8 mouse cellular contexts compared by ENCODE assay signal in the genomic region with DNA sequence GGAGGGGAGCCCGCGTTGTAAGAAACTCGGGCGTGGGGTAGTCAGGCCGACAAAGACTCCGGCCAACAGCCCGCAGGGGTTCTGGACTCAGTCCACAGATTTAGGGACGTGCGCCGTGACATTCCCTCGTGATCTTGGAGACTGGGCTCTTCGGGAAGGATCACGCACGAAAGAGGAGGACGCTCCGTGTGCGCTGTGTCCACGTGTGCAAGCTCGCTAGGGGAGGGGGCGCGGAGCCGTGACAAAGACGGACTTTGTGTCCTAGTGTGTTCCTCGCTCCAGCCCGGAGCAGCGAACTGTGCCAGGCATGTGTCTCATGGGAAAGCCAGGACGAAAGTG. TPM values are rescaled to one million over a fixed set of nuclear protein-coding genes. Genes with fewer than 3 reads are reported as not detected.
DNase-seq lines count a peak whose midpoint lies in the region; ATAC-seq and TF ChIP-seq lines count a peak whose summit lies in the region.

No protein-coding gene starts in this region.

- peaks cover 14% of the 10 kb centered on the region for H3K27me3 ChIP-seq in heart, embryonic 13.5 days (replicated peaks)
- no peaks in the 10 kb centered on the region for H3K27me3 ChIP-seq in ES-Bruce4 (ENCODE audit: control insufficient read depth, insufficient read depth, low read length, poor library complexity, severe bottlenecking)
- peaks cover 15% of the 10 kb centered on the region for H3K27me3 ChIP-seq in hindbrain, postnatal 0 days (ENCODE audit: insufficient read depth, low read length)
- H3K27me3 ChIP-seq in midbrain, embryonic 14.5 days (ENCODE audit: control insufficient read depth, insufficient read depth, low read length): peaks cover 50% of the 10 kb centered on the region

- H3K4me1 ChIP-seq in heart, embryonic 13.5 days: peaks cover 25% of the 10 kb centered on the region
- H3K4me1 ChIP-seq in ES-Bruce4 (ENCODE audit: control insufficient read depth, insufficient read depth, low read length): peaks cover 6% of the 10 kb centered on the region
- H3K4me1 ChIP-seq in hindbrain, postnatal 0 days (ENCODE audit: insufficient read depth, low read length): peaks cover 4% of the 10 kb centered on the region; the same call in 1 of the 2 replicates
- H3K4me1 ChIP-seq in midbrain, embryonic 14.5 days (ENCODE audit: control insufficient read depth, insufficient read depth, low read length): peaks cover 17% of the 10 kb centered on the region

- H3K4me2 ChIP-seq in heart, embryonic 13.5 days: peak overlapping the region; percentile 99
- peak overlapping the region; percentile 99 for H3K4me2 ChIP-seq in hindbrain, postnatal 0 days (ENCODE audit: low read depth, low read length)
- peak overlapping the region; percentile 97 for H3K4me2 ChIP-seq in midbrain, embryonic 14.5 days (ENCODE audit: low read length)

- no peak for TF ChIP-seq CTCF in ES-Bruce4 (IDR thresholded peaks at IDR 0.05; ENCODE audit: low read depth, low read length)
- TF ChIP-seq CTCF in hindbrain, postnatal 0 days (IDR thresholded peaks at IDR 0.05; ENCODE audit: low read depth): no peak

- H3K9me3 ChIP-seq in heart, embryonic 13.5 days: no peaks in the 10 kb centered on the region
- no peaks in the 10 kb centered on the region for H3K9me3 ChIP-seq in ES-Bruce4 (replicated peaks; ENCODE audit: control insufficient read depth, insufficient read depth, low read length, poor library complexity, severe bottlenecking)
- H3K9me3 ChIP-seq in hindbrain, postnatal 0 days (ENCODE audit: low read length): no peaks in the 10 kb centered on the region
- H3K9me3 ChIP-seq in midbrain, embryonic 14.5 days (ENCODE audit: control insufficient read depth, low read length): no peaks in the 10 kb centered on the region

- TF ChIP-seq POLR2A in ES-Bruce4 (IDR thresholded peaks at IDR 0.05; ENCODE audit: insufficient read depth, low read length): no peak

- H3K36me3 ChIP-seq in heart, embryonic 13.5 days: no peaks in the 10 kb centered on the region
- no peaks in the 10 kb centered on the region for H3K36me3 ChIP-seq in ES-Bruce4 (ENCODE audit: control insufficient read depth, insufficient read depth, low read length, poor library complexity, severe bottlenecking)
- no peaks in the 10 kb centered on the region for H3K36me3 ChIP-seq in hindbrain, postnatal 0 days (ENCODE audit: insufficient read depth, low read length)
- no peaks in the 10 kb centered on the region for H3K36me3 ChIP-seq in midbrain, embryonic 14.5 days (ENCODE audit: control insufficient read depth, insufficient read depth, low read length)

- no peak for TF ChIP-seq EP300 in ES-Bruce4 (IDR thresholded peaks at IDR 0.05; ENCODE audit: insufficient read depth, low read depth, low read length)

- WGBS in heart, embryonic 13.5 days: under 1% methylated on average over 27 of the region's 27 CpGs
- under 1% methylated on average over 27 of the region's 27 CpGs for WGBS in hindbrain, postnatal 0 days
- WGBS in midbrain, embryonic 14.5 days: under 1% methylated on average over 27 of the region's 27 CpGs

- H3K27ac ChIP-seq in heart, embryonic 13.5 days (replicated peaks): peak overlapping the region; percentile 84
- H3K27ac ChIP-seq in ES-Bruce4 (ENCODE audit: insufficient read depth, low read length): no peak overlapping the region
- peak overlapping the region; percentile 64 for H3K27ac ChIP-seq in hindbrain, postnatal 0 days
- H3K27ac ChIP-seq in midbrain, embryonic 14.5 days (replicated peaks; ENCODE audit: low read depth, low read length): no peak overlapping the region

- peak overlapping the region; percentile 88 for H3K4me3 ChIP-seq in heart, embryonic 13.5 days
- peak overlapping the region; percentile 82 for H3K4me3 ChIP-seq in ES-Bruce4 (ENCODE audit: low read depth, low read length)
- peak overlapping the region; percentile 62 for H3K4me3 ChIP-seq in hindbrain, postnatal 0 days (ENCODE audit: low read length)
- peak overlapping the region; percentile 52 for H3K4me3 ChIP-seq in midbrain, embryonic 14.5 days (replicated peaks; ENCODE audit: low read depth, low read length)

- no peak for ATAC-seq in heart, embryonic 13.5 days (ENCODE audit: extremely low read depth, insufficient number of reproducible peaks, low FRiP score, low TSS enrichment)
- peak; percentile 73 for ATAC-seq in hindbrain, postnatal 0 days
- no peak for ATAC-seq in midbrain, embryonic 14.5 days (ENCODE audit: low FRiP score, low TSS enrichment)

- peak overlapping the region; percentile 93 for H3K9ac ChIP-seq in heart, embryonic 13.5 days
- H3K9ac ChIP-seq in ES-Bruce4 (ENCODE audit: low read depth, poor library complexity, severe bottlenecking): peak overlapping the region; percentile 71
- peak overlapping the region; percentile 58 for H3K9ac ChIP-seq in hindbrain, postnatal 0 days (replicated peaks; ENCODE audit: low read length)
- peak overlapping the region; percentile 51 for H3K9ac ChIP-seq in midbrain, embryonic 14.5 days (replicated peaks; ENCODE audit: low read length)

- DNase-seq in heart, adult 18-20 months: no peak
- DNase-seq in cerebellum, postnatal 14 days: peak; percentile 98
- DNase-seq in hindbrain, postnatal 0 days (ENCODE audit: low spot score): peak; percentile 61
- DNase-seq in midbrain, embryonic 14.5 days: peak; percentile 61
- DNase-seq in ovary, postnatal 14 days (ENCODE audit: low spot score): no peak
- DNase-seq in left cerebral cortex, adult 11 months (ENCODE audit: low spot score): no peak

RNA-seq across cellular contexts. Expression of gene Gprc5c, which starts 0.3 kb away (rescaled TPM):
- polyA plus RNA-seq in heart, embryonic 13.5 days (2015; fragmentation: Nextera tagmentation; extraction: Ambion mirVana): 20.6 and 20.7 TPM in 2 replicates
- total RNA-seq in heart, adult 18-20 months (2021): 1 to 10 TPM; 5.1 to 7.5 TPM
- 48.8 and 57.0 TPM in 2 replicates for polyA plus RNA-seq in ES-Bruce4 (2011; ENCODE audit: insufficient read depth, insufficient read length, low read depth, missing spikeins)
- total RNA-seq in hindbrain, postnatal 0 days (2014; rRNA removed): 12.8 and 14.1 TPM in 2 replicates
- 7.5 and 7.8 TPM in 2 replicates for polyA plus RNA-seq in hindbrain, postnatal 0 days (2015; fragmentation: Nextera tagmentation; extraction: Ambion mirVana)
- polyA plus RNA-seq in midbrain, embryonic 14.5 days (2014; fragmentation: Nextera tagmentation; extraction: Ambion mirVana): 2.1 and 7.0 TPM in 2 replicates

RNA-seq across cellular contexts. Expression of gene Cd300a, which starts 38.6 kb away (rescaled TPM):
- polyA plus RNA-seq in heart, embryonic 13.5 days (2015; fragmentation: Nextera tagmentation; extraction: Ambion mirVana): 0.82 and 1.4 TPM in 2 replicates
- under 1 TPM; 0.62 to 0.98 TPM for total RNA-seq in heart, adult 18-20 months (2021)
- 0.78 and 2.3 TPM in 2 replicates for polyA plus RNA-seq in ES-Bruce4 (2011; ENCODE audit: insufficient read depth, insufficient read length, low read depth, missing spikeins)
- total RNA-seq in hindbrain, postnatal 0 days (2014; rRNA removed): 1.1 and 2.6 TPM in 2 replicates
- 1.4 and 1.5 TPM in 2 replicates for polyA plus RNA-seq in hindbrain, postnatal 0 days (2015; fragmentation: Nextera tagmentation; extraction: Ambion mirVana)
- polyA plus RNA-seq in midbrain, embryonic 14.5 days (2014; fragmentation: Nextera tagmentation; extraction: Ambion mirVana): 0.72 and 1.7 TPM in 2 replicates

RNA-seq across cellular contexts. Expression of gene Gpr142, which starts 52.5 kb away (rescaled TPM):
- polyA plus RNA-seq in heart, embryonic 13.5 days (2015; fragmentation: Nextera tagmentation; extraction: Ambion mirVana): not detected in 2 replicates
- total RNA-seq in heart, adult 18-20 months (2021): not detected
- polyA plus RNA-seq in ES-Bruce4 (2011; ENCODE audit: insufficient read depth, insufficient read length, low read depth, missing spikeins): not detected in 2 replicates
- total RNA-seq in hindbrain, postnatal 0 days (2014; rRNA removed): 0.58 TPM in 1 of 2 replicates, not detected in the other
- not detected in 2 replicates for polyA plus RNA-seq in hindbrain, postnatal 0 days (2015; fragmentation: Nextera tagmentation; extraction: Ambion mirVana)
- not detected in 2 replicates for polyA plus RNA-seq in midbrain, embryonic 14.5 days (2014; fragmentation: Nextera tagmentation; extraction: Ambion mirVana)

RNA-seq across cellular contexts. Expression of gene Btbd17, which starts 55.5 kb away (rescaled TPM):
- 0.24 TPM in 1 of 2 replicates, not detected in the other for polyA plus RNA-seq in heart, embryonic 13.5 days (2015; fragmentation: Nextera tagmentation; extraction: Ambion mirVana)
- not detected for total RNA-seq in heart, adult 18-20 months (2021)
- 0.93 TPM in 1 of 2 replicates, not detected in the other for polyA plus RNA-seq in ES-Bruce4 (2011; ENCODE audit: insufficient read depth, insufficient read length, low read depth, missing spikeins)
- 84.6 and 94.0 TPM in 2 replicates for total RNA-seq in hindbrain, postnatal 0 days (2014; rRNA removed)
- 30.4 and 31.1 TPM in 2 replicates for polyA plus RNA-seq in hindbrain, postnatal 0 days (2015; fragmentation: Nextera tagmentation; extraction: Ambion mirVana)
- 18.6 and 21.6 TPM in 2 replicates for polyA plus RNA-seq in midbrain, embryonic 14.5 days (2014; fragmentation: Nextera tagmentation; extraction: Ambion mirVana)

Comparison
In these comparisons a context has a peak if more than half of its experiments do, and no peak if none do; other contexts are left out.
1. H3K27ac ChIP-seq: peak in heart, embryonic 13.5 days (single experiment) and hindbrain, postnatal 0 days (single experiment); none in ES-Bruce4 (single experiment) and midbrain, embryonic 14.5 days (single experiment).
2. DNase-seq: peak in cerebellum, postnatal 14 days (2 of 2), hindbrain, postnatal 0 days (single experiment) and midbrain, embryonic 14.5 days (single experiment); none in heart, adult 18-20 months (0 of 2), ovary, postnatal 14 days (single experiment) and left cerebral cortex, adult 11 months (single experiment).
3. Peak in every context shown above with its lines, with median percentiles within 50 percentile points of each other: H3K4me2 ChIP-seq, H3K4me3 ChIP-seq and H3K9ac ChIP-seq.